Mouse (Mus musculus) kidney, adult 2 months (tissue): ENCODE data around the gene 4930544D05Rik. TPM values are rescaled to one million over a fixed set of nuclear protein-coding genes. Genes with fewer than 3 reads are reported as not detected.
A peak's percentile ranks its signal among the peaks of the same experiment; 100 is the strongest.

Source experiments
- DNase-seq: peaks from one replicate; pipeline ENCODE4 v3.0.0; 2021
- H3K27ac ChIP-seq: fragments of 200-500 bp; 2 replicates; pipeline ENCODE4 v1.5.1; 2012; ENCODE audit warnings: low read depth, low read length, control low read depth, inconsistent platforms; ENCODE audit not compliant: insufficient read depth
- H3K27me3 ChIP-seq: fragments of 200-500 bp; replicated peaks from 2 replicates; pipeline ENCODE4 v1.6.1; 2012; ENCODE audit warnings: mild to moderate bottlenecking, moderate library complexity, low read length, inconsistent platforms; ENCODE audit not compliant: control insufficient read depth, insufficient read depth
- H3K36me3 ChIP-seq: fragments of 200-500 bp; 2 replicates; pipeline ENCODE4 v1.6.1; 2012; ENCODE audit warnings: mild to moderate bottlenecking, moderate library complexity, low read length, inconsistent platforms; ENCODE audit not compliant: control insufficient read depth, insufficient read depth
- H3K4me1 ChIP-seq: fragments of 200-500 bp; 2 replicates; pipeline ENCODE4 v1.6.1; 2011; ENCODE audit warnings: low read length; ENCODE audit not compliant: control insufficient read depth, insufficient read depth
- H3K4me3 ChIP-seq: fragments of 200-500 bp; 2 replicates; pipeline ENCODE4 v1.5.1; 2011; ENCODE audit warnings: mild to moderate bottlenecking, low read depth, low read length, control low read depth; ENCODE audit not compliant: insufficient read depth
- CTCF ChIP-seq: fragments of 200-500 bp; conservative IDR thresholded peaks from 2 replicates; pipeline ENCODE4 v1.5.1; 2011; ENCODE audit warnings: low read depth, mild to moderate bottlenecking, control low read depth, low read length, moderate library complexity, mixed read lengths; ENCODE audit not compliant: insufficient read depth, insufficient read length
- POLR2A ChIP-seq: fragments of 200-500 bp; IDR thresholded peaks from one replicate; pipeline ENCODE4 v1.6.1; 2011; ENCODE audit warnings: low read depth, low read length, control low read depth
- WGBS: fragments of 180-500 bp; shearing (Covaris S2); methylation state at CpG from one replicate; pipeline ENCODE4 v1.1.7; 2018; 5-methylcytosine and 5-hydroxymethylcytosine counted together
- polyA plus RNA-seq: library from polyadenylated mRNA; depleted of rRNA; stranded (reverse); fragments of >200 nt; gene quantifications from 2 replicates; pipeline ENCODE4 v1.2.3, GENCODE M21; 2012

The 4930544D05Rik gene
- polyA plus RNA-seq, 1 experiment = not detected

DNA sequence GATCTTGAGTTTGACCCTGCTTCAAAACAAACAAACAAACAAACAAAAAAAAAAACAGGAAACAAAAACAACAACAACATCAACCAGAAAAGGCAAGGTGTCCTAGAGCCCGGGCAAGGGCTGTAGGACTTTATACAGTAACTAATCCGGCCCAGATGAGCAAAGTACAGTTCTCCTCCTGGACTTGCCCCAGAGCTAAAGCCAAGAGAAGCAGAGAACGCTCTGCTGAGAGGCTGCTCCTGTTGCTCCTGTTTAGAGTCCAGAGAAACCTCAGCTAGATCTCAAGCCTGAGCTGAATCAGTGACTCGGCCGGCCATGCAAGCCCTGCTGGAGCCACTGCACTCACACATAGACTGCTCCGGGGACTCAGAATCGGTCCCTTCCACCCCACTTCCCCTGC, 14.5 kb downstream of the 4930544D05Rik start:
- Histone ChIP-seq H3K4me1 (peaks cover 11% of the 10 kb centered on the region; the same call in 1 of the 2 replicates), H3K4me3 (no peak overlapping the region), H3K36me3 (no peaks in the 10 kb centered on the region), H3K27ac (peak overlapping the region; percentile 98), H3K27me3 (no peaks in the 10 kb centered on the region)
- TF ChIP-seq POLR2A = no peak
- TF ChIP-seq CTCF = no peak
- DNase-seq = peak; percentile 88
- 58% methylated on average over 7 of the region's 7 CpGs for WGBS

DNA sequence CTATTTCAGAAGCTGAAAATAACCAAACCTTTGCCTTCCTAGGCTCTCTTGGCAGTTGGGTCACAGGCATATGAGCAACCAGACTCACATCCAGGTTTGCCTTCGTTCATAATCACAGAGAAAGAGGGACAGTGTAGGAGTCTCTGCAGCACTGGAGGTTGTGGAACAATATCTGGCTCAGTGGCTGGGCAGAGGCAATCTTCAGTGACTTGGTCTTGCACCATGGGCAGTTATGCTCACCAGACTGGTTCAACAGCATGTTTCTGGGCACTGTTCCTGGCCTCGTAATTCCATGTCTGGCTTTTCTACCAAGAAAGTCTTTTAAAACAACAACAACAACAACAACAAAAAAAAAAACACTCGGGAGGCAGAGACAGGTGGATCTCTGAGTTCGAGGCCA, 20.0 kb downstream of the 4930544D05Rik start:
- DNase-seq = no peak
- Histone ChIP-seq H3K27ac (no peak overlapping the region), H3K4me3 (no peak overlapping the region), H3K27me3 (no peaks in the 10 kb centered on the region), H3K36me3 (no peaks in the 10 kb centered on the region), H3K4me1 (peaks cover 6% of the 10 kb centered on the region; the same call in 1 of the 2 replicates)
- TF ChIP-seq CTCF = no peak
- no peak for TF ChIP-seq POLR2A
- 72% methylated on average over 4 of the region's 4 CpGs for WGBS

- 100% methylated on average over 1 of the region's 1 CpGs for WGBS
- Histone ChIP-seq H3K4me1 (0 out of 2 replicates have a peak, but pooled peaks cover 3% of the 10 kb centered on the region), H3K36me3 (no peaks in the 10 kb centered on the region), H3K4me3 (no peak overlapping the region), H3K27ac (no peak overlapping the region), H3K27me3 (no peaks in the 10 kb centered on the region)
- DNase-seq = no peak
- no peak for TF ChIP-seq POLR2A
- no peak for TF ChIP-seq CTCF
Measured at GRCm38 (mm10) chr11:70637764-70638163, 22.1 kb downstream of the 4930544D05Rik start.

DNA sequence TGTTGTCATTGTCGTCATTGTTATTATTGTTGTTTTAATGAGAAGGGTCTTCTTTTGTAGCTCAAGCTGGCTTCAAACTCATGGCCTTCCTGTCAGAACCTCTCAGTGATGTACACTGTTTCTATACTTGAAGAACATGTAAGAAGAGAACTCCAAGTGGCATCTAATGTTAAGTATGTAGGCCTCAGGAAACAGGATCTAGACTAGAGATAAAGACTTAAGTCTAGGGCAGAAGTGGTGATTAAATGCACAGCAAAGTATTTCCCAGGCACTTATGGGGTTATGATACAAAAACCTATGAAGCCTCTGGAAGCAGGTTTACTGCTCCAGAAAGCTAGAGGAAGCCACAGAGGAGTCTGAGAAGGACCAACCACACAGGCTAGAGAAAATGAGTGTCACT, 22.6 kb downstream of the 4930544D05Rik start:
- Histone ChIP-seq H3K27me3 (no peaks in the 10 kb centered on the region), H3K27ac (no peak overlapping the region), H3K36me3 (no peaks in the 10 kb centered on the region), H3K4me3 (no peak overlapping the region), H3K4me1 (0 out of 2 replicates have a peak, but pooled peaks cover 3% of the 10 kb centered on the region)
- 88% methylated on average over 1 of the region's 1 CpGs for WGBS
- TF ChIP-seq CTCF (no peak), POLR2A (no peak)
- no peak for DNase-seq

- no peaks in the 10 kb centered on the region for H3K36me3 ChIP-seq
- WGBS = 33% methylated on average over 5 of the region's 5 CpGs
- 0 out of 2 replicates have a peak, but pooled peaks cover 3% of the 10 kb centered on the region for H3K4me1 ChIP-seq
- H3K27me3 ChIP-seq = no peaks in the 10 kb centered on the region
- no peak for DNase-seq
- TF ChIP-seq POLR2A (no peak), CTCF (no peak)
- no peak within 1 kb of the TSS for H3K4me3 ChIP-seq
- H3K27ac ChIP-seq = no peak within 1 kb of the TSS
Measured at GRCm38 (mm10) chr11:70638714-70639278, 23.1 kb downstream of the 4930544D05Rik start, which contains the start of gene Gp1ba. TSS of gene Gp1ba (plus strand) at chr11:70639122.

DNA sequence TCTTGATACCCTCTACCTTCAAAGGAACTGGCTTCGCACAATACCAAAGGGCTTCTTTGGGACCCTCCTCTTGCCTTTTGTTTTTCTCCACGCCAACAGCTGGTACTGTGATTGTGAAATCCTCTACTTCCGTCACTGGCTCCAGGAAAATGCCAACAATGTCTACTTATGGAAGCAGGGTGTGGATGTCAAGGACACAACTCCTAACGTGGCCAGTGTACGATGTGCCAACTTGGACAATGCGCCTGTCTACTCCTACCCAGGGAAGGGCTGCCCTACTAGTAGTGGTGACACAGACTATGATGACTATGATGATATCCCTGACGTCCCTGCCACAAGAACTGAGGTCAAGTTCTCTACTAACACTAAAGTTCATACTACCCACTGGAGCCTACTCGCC, 24.3 kb downstream of the 4930544D05Rik start:
- 0 out of 2 replicates have a peak, but pooled peaks cover 3% of the 10 kb centered on the region for H3K4me1 ChIP-seq
- WGBS = 86% methylated on average over 8 of the region's 8 CpGs
- no peak for DNase-seq
- H3K27ac ChIP-seq = no peak overlapping the region
- H3K27me3 ChIP-seq = no peaks in the 10 kb centered on the region
- H3K4me3 ChIP-seq = no peak overlapping the region
- TF ChIP-seq CTCF = no peak
- no peak for TF ChIP-seq POLR2A
- peaks cover 4% of the 10 kb centered on the region for H3K36me3 ChIP-seq

DNA sequence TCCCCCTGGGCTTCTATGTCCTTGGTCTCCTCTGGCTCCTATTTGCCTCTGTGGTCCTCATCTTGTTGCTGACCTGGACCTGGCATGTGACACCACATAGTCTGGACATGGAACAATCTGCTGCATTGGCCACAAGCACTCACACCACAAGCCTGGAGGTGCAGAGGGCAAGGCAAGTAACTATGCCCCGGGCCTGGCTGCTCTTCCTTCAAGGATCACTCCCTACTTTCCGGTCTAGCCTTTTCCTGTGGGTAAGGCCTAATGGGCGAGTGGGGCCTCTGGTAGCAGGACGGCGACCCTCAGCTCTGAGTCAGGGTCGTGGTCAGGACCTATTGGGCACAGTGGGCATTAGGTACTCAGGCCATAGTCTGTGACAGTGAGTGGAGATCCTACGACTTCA, 25.6 kb downstream of the 4930544D05Rik start:
- TF ChIP-seq CTCF (no peak), POLR2A (no peak)
- 79% methylated on average over 7 of the region's 7 CpGs for WGBS

More for the DNA sequence above, 25.6 kb downstream of the 4930544D05Rik start:
- Histone ChIP-seq H3K27ac (no peak overlapping the region), H3K4me1 (peaks cover 11% of the 10 kb centered on the region), H3K36me3 (peaks cover 4% of the 10 kb centered on the region), H3K27me3 (no peaks in the 10 kb centered on the region), H3K4me3 (no peak overlapping the region)
- DNase-seq = no peak
